Mouse (Mus musculus) activated CD4-positive, CD25-positive, alpha-beta regulatory T cell (primary cell): Measurements from ENCODE around the gene Ythdc1. TPM values are rescaled to one million over a fixed set of nuclear protein-coding genes. Genes with fewer than 3 reads are reported as not detected.

Experiments used
- polyA plus RNA-seq, 2 experiments: library from polyadenylated mRNA; unstranded; fragments of 100-300 nt; shearing (Covaris generic); gene quantifications; one replicate each; pipeline ENCODE4 v1.2.1; 2017

Gene Ythdc1
- polyA plus RNA-seq: 10 to 100 TPM; 65.1 to 75.7 TPM

DNA sequence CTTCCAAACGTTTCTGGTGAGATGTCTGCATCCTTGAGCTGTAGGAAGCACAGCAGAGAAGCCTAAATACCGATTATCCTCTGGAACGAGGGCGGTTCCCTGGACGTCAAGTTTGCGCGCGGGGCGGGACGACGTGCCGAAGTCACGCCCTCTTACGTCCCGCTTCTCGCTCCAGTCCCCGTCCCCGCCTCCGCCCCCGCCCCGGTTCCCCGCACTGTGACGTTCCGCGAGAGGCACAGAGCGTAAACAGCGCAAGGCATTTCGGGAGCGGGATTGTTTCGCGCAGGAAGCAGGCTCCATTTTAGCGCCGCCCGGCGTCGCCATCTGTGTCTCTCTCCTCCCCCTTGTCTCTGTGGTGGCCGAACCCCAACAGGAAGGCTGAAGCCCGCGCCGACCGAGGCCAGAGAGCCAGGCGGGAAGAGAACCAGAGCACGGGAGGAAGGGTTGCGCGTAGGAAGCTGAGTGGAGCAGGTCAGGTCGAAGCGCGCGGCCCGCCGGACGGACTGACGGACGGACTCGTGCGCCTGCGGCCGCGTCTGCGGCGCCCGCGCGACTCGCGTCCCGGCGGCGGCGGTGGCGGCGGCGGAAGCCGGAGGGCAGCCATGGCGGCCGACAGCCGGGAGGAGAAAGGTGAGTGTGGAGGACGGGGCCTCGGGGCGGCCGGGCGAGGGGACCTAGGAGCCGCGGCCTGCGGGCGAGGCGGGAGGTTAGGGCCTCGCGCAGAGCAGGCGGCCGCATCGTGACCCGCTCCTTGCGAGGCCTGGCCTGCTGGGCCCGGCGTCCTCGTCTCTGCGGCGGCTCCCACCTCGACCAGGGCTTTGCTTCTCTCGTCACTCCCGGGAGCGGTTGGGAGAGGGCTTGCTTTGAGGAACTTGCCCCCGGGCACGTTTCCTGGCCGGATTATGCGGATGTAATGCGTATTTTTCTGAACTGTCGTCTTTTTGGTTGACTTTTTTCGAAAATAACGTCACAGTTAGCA, at the start of gene Ythdc1:
Gene Ythdc1 (plus strand): TSS at position 260 of the 979 bp plus-strand sequence.

Other genes with a start within 250 kb of the Ythdc1 start
- under 1 TPM; 0.05 to 0.16 TPM for gene Tmprss11f, start 171.8 kb upstream of the Ythdc1 start, polyA plus RNA-seq
- not detected for gene Tmprss11b, start 127.9 kb upstream of the Ythdc1 start, polyA plus RNA-seq
- gene Tmprss11e, start 58.4 kb upstream of the Ythdc1 start, polyA plus RNA-seq: under 1 TPM in 1 of 2 experiments, not detected in 1; 0.18 TPM
- not detected for gene Ugt2b34, start 102.7 kb downstream of the Ythdc1 start, polyA plus RNA-seq
- gene Ugt2b1, start 122.3 kb downstream of the Ythdc1 start, polyA plus RNA-seq: under 1 TPM; 0.14 to 0.15 TPM
- not detected for gene Ugt2b35, start 196.6 kb downstream of the Ythdc1 start, polyA plus RNA-seq